Mouse (Mus musculus): Measurements from ENCODE around the gene Cars2. TPM values are rescaled to one million over a fixed set of nuclear protein-coding genes. Genes with fewer than 3 reads are reported as not detected.
A peak's percentile ranks its signal among the peaks of the same experiment; 100 is the strongest.
"Not testable (repeated sequence)": the region's sequence is repeated elsewhere in the genome, so short reads cannot be mapped to it uniquely, and the experiment has no call there.

Cars2 gene
- polyA plus RNA-seq, 1 experiment from 2014 or later, result 17.8 TPM

DNA sequence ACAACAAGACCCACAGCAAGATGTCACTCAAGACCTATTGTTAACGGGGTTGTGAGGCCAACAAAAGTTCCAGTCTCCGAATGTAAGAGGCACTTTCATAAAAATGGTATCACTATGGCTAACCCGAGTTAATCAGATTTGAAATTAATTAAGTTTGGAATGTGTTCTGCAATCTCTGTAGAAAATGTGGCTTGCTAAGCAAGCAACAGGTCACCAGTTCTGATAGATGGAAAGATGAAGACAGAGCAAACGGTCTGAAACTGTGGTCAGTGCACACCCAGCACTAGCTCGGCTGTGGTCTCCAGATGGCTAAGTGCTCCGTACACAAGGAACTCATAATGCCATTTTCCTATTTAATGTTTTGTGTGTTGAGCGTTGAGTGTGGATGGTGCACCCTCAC, 79.9 kb downstream of the Cars2 start:
- Histone ChIP-seq H3K4me3 (ENCODE audit: low read depth, low read length) (no peak overlapping the region), H3K9me3 (ENCODE audit: control insufficient read depth, low read length) (no peaks in the 10 kb centered on the region), H3K4me2 (ENCODE audit: low read depth, severe bottlenecking) (no peak overlapping the region), H3K4me1 (ENCODE audit: control insufficient read depth, insufficient read depth, low read length) (peaks cover 8% of the 10 kb centered on the region), H3K36me3 (ENCODE audit: control insufficient read depth, insufficient read depth, low read length) (no peaks in the 10 kb centered on the region), H3K27ac (replicated peaks; ENCODE audit: low read depth, low read length) (no peak overlapping the region), H3K27me3 (ENCODE audit: control insufficient read depth, insufficient read depth, low read length) (peaks cover 11% of the 10 kb centered on the region), H3K9ac (ENCODE audit: low read length) (no peak overlapping the region)
- ATAC-seq (ENCODE audit: insufficient number of reproducible peaks, low FRiP score, low TSS enrichment, low read depth) (no peak), DNase-seq (ENCODE audit: low spot score) (no peak)
- 78% methylated on average over 7 of the region's 7 CpGs for WGBS

DNA sequence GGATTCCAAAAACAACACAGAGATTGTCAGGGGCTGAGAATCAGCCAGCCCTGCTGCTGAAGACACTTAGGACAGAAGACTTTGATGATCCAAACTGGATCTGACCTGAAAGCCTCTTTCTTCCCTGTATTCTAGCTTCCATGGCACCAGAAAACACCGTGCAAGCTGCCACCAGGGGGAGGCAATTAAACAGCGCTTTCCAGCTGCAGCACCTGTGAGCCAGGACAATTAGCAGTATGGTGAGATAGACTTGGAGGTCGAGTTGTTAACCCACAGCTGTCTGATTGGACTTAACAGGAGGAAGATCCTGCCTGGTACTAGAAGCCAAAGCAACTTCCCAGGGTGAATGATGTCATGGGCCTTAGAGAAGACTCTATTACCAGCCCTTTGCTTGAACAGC, 81.5 kb downstream of the Cars2 start:
- Histone ChIP-seq H3K27me3 (ENCODE audit: control insufficient read depth, insufficient read depth, low read length) (no peaks in the 10 kb centered on the region), H3K4me3 (ENCODE audit: low read depth, low read length) (no peak overlapping the region), H3K9ac (ENCODE audit: low read length) (no peak overlapping the region), H3K4me2 (ENCODE audit: low read depth, severe bottlenecking) (no peak overlapping the region), H3K27ac (replicated peaks; ENCODE audit: low read depth, low read length) (no peak overlapping the region), H3K4me1 (ENCODE audit: control insufficient read depth, insufficient read depth, low read length) (peaks cover 5% of the 10 kb centered on the region), H3K9me3 (ENCODE audit: control insufficient read depth, low read length) (no peaks in the 10 kb centered on the region), H3K36me3 (ENCODE audit: control insufficient read depth, insufficient read depth, low read length) (no peaks in the 10 kb centered on the region)
- DNase-seq (ENCODE audit: low spot score) (peak; percentile 66), ATAC-seq (ENCODE audit: insufficient number of reproducible peaks, low FRiP score, low TSS enrichment, low read depth) (no peak)
- WGBS, result 2% methylated on average over 3 of the region's 3 CpGs

DNA sequence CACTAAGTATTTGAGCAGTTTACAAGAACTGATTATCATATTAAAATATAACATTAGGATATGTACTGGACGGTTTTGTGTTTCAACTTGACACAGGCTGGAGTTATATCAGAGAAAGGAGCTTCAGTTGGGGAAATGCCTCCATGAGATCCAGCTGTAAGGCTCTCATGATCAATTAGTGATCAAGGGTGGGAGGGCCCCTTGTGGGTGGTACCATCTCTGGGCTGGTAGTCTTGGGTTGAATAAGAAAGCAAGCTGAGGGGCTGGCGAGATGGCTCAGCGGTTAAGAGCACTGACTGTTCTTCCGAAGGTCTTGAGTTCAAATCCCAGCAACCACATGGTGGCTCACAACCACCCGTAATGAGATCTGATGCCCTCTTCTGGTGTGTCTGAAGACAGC, 84.1 kb downstream of the Cars2 start:
- 89% methylated on average over 4 of the region's 5 CpGs for WGBS
- not testable (repeated sequence) for H3K27ac ChIP-seq (replicated peaks; ENCODE audit: low read depth, low read length); H3K27me3 ChIP-seq (ENCODE audit: control insufficient read depth, insufficient read depth, low read length); H3K4me3 ChIP-seq (ENCODE audit: low read depth, low read length); H3K9ac ChIP-seq (ENCODE audit: low read length); H3K4me1 ChIP-seq (ENCODE audit: control insufficient read depth, insufficient read depth, low read length); H3K36me3 ChIP-seq (ENCODE audit: control insufficient read depth, insufficient read depth, low read length); H3K9me3 ChIP-seq (ENCODE audit: control insufficient read depth, low read length); ATAC-seq (ENCODE audit: insufficient number of reproducible peaks, low FRiP score, low TSS enrichment, low read depth); DNase-seq (ENCODE audit: low spot score); H3K4me2 ChIP-seq (ENCODE audit: low read depth, severe bottlenecking)

- no peaks in the 10 kb centered on the region for H3K9me3 ChIP-seq (ENCODE audit: control insufficient read depth, low read length)
- no peaks in the 10 kb centered on the region for H3K36me3 ChIP-seq (ENCODE audit: control insufficient read depth, insufficient read depth, low read length)
- H3K27me3 ChIP-seq (ENCODE audit: control insufficient read depth, insufficient read depth, low read length), result no peaks in the 10 kb centered on the region
- no peak overlapping the region for H3K4me2 ChIP-seq (ENCODE audit: low read depth, severe bottlenecking)
- WGBS, result 98% methylated on average over 4 of the region's 4 CpGs
- no peak for DNase-seq (ENCODE audit: low spot score)
- ATAC-seq (ENCODE audit: insufficient number of reproducible peaks, low FRiP score, low TSS enrichment, low read depth), result no peak
- H3K4me1 ChIP-seq (ENCODE audit: control insufficient read depth, insufficient read depth, low read length), result no peaks in the 10 kb centered on the region
- H3K4me3 ChIP-seq (ENCODE audit: low read depth, low read length), result no peak overlapping the region
- no peak overlapping the region for H3K27ac ChIP-seq (replicated peaks; ENCODE audit: low read depth, low read length)
- H3K9ac ChIP-seq (ENCODE audit: low read length), result no peak overlapping the region
These were observed 85.0 kb downstream of the Cars2 start for GRCm38 (mm10) chr8:11465619-11466018.

- DNase-seq (ENCODE audit: low spot score), result no peak
- no peaks in the 10 kb centered on the region for H3K9me3 ChIP-seq (ENCODE audit: control insufficient read depth, low read length)
- no peak for ATAC-seq (ENCODE audit: insufficient number of reproducible peaks, low FRiP score, low TSS enrichment, low read depth)
- WGBS, result 80% methylated on average over 3 of the region's 3 CpGs
- H3K4me3 ChIP-seq (ENCODE audit: low read depth, low read length), result no peak overlapping the region
- no peaks in the 10 kb centered on the region for H3K36me3 ChIP-seq (ENCODE audit: control insufficient read depth, insufficient read depth, low read length)
- H3K4me1 ChIP-seq (ENCODE audit: control insufficient read depth, insufficient read depth, low read length), result no peaks in the 10 kb centered on the region
- H3K4me2 ChIP-seq (ENCODE audit: low read depth, severe bottlenecking), result no peak overlapping the region
- H3K27ac ChIP-seq (replicated peaks; ENCODE audit: low read depth, low read length), result no peak overlapping the region
- H3K9ac ChIP-seq (ENCODE audit: low read length), result no peak overlapping the region
- no peaks in the 10 kb centered on the region for H3K27me3 ChIP-seq (ENCODE audit: control insufficient read depth, insufficient read depth, low read length)
These were observed 85.9 kb downstream of the Cars2 start for GRCm38 (mm10) chr8:11464707-11464964.

Other genes starting within 250 kb of the Cars2 start
- 26.5 and 28.4 TPM in 2 replicates for gene Col4a2, start 238.0 kb downstream of the Cars2 start, polyA plus RNA-seq (2014; fragmentation: Nextera tagmentation; extraction: Ambion mirVana)
- 103 and 115 TPM in 2 replicates for gene Col4a1, start 238.0 kb downstream of the Cars2 start, polyA plus RNA-seq (2014; fragmentation: Nextera tagmentation; extraction: Ambion mirVana)
- 0.61 and 0.71 TPM in 2 replicates for gene Rab20, start 72.1 kb downstream of the Cars2 start, polyA plus RNA-seq (2014; fragmentation: Nextera tagmentation; extraction: Ambion mirVana)
- 94.7 and 107 TPM in 2 replicates for gene Naxd, start 53.3 kb downstream of the Cars2 start, polyA plus RNA-seq (2014; fragmentation: Nextera tagmentation; extraction: Ambion mirVana)
- gene Ing1, start 4.8 kb upstream of the Cars2 start, polyA plus RNA-seq (2014; fragmentation: Nextera tagmentation; extraction: Ambion mirVana), result 53.7 and 55.9 TPM in 2 replicates
- gene Ankrd10, start 85.0 kb upstream of the Cars2 start, polyA plus RNA-seq (2014; fragmentation: Nextera tagmentation; extraction: Ambion mirVana), result 145 and 146 TPM in 2 replicates
- not detected in 2 replicates for gene 1700016D06Rik, start 150.3 kb upstream of the Cars2 start, polyA plus RNA-seq (2014; fragmentation: Nextera tagmentation; extraction: Ambion mirVana)
- 52.0 and 63.3 TPM in 2 replicates for gene Arhgef7, start 176.9 kb upstream of the Cars2 start, polyA plus RNA-seq (2014; fragmentation: Nextera tagmentation; extraction: Ambion mirVana)

Data from limb, embryonic 11.5 days (tissue).